Mouse (Mus musculus) kidney, adult 2 months (tissue): Measurements from ENCODE around the gene Scimp. TPM values are rescaled to one million over a fixed set of nuclear protein-coding genes. Genes with fewer than 3 reads are reported as not detected.
A peak's percentile ranks its signal among the peaks of the same experiment; 100 is the strongest.

Source experiments
- DNase-seq: peaks from one replicate; pipeline ENCODE4 v3.0.0; 2021
- H3K27ac ChIP-seq: fragments of 200-500 bp; 2 replicates; pipeline ENCODE4 v1.5.1; 2012; ENCODE audit warnings: low read depth, low read length, control low read depth, inconsistent platforms; ENCODE audit not compliant: insufficient read depth
- H3K27me3 ChIP-seq: fragments of 200-500 bp; replicated peaks from 2 replicates; pipeline ENCODE4 v1.6.1; 2012; ENCODE audit warnings: mild to moderate bottlenecking, moderate library complexity, low read length, inconsistent platforms; ENCODE audit not compliant: control insufficient read depth, insufficient read depth
- H3K36me3 ChIP-seq: fragments of 200-500 bp; 2 replicates; pipeline ENCODE4 v1.6.1; 2012; ENCODE audit warnings: mild to moderate bottlenecking, moderate library complexity, low read length, inconsistent platforms; ENCODE audit not compliant: control insufficient read depth, insufficient read depth
- H3K4me1 ChIP-seq: fragments of 200-500 bp; 2 replicates; pipeline ENCODE4 v1.6.1; 2011; ENCODE audit warnings: low read length; ENCODE audit not compliant: control insufficient read depth, insufficient read depth
- H3K4me3 ChIP-seq: fragments of 200-500 bp; 2 replicates; pipeline ENCODE4 v1.5.1; 2011; ENCODE audit warnings: mild to moderate bottlenecking, low read depth, low read length, control low read depth; ENCODE audit not compliant: insufficient read depth
- CTCF ChIP-seq: fragments of 200-500 bp; conservative IDR thresholded peaks from 2 replicates; pipeline ENCODE4 v1.5.1; 2011; ENCODE audit warnings: low read depth, mild to moderate bottlenecking, control low read depth, low read length, moderate library complexity, mixed read lengths; ENCODE audit not compliant: insufficient read depth, insufficient read length
- POLR2A ChIP-seq: fragments of 200-500 bp; IDR thresholded peaks from one replicate; pipeline ENCODE4 v1.6.1; 2011; ENCODE audit warnings: low read depth, low read length, control low read depth
- WGBS: fragments of 180-500 bp; shearing (Covaris S2); methylation state at CpG from one replicate; pipeline ENCODE4 v1.1.7; 2018; 5-methylcytosine and 5-hydroxymethylcytosine counted together
- polyA plus RNA-seq: library from polyadenylated mRNA; depleted of rRNA; stranded (reverse); fragments of >200 nt; gene quantifications from 2 replicates; pipeline ENCODE4 v1.2.3, GENCODE M21; 2012

The Scimp gene
- polyA plus RNA-seq, 1 experiment: 2.4 TPM

DNA sequence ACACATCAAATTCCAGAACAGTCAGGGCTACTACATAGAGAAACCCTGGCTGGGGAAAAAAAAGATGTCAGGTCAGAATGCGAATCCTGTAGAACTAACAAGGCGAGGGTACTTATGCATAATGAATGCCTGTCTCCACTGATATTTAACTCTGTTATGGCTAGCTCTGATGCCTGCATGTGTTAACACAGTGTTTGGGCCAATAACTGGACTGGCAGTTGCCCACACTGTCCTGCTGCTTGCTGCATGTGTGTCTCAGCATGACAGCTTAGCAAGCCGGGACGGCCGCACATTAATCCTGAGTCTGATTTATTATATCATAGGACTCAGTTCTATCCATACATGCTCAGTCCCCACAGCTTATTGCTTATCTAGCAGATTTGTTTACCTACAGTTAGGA lies 1.3 kb downstream of the Scimp start:
- WGBS: 79% methylated on average over 5 of the region's 5 CpGs
- no peaks in the 10 kb centered on the region for H3K4me1 ChIP-seq
- no peak for TF ChIP-seq POLR2A
- no peak for TF ChIP-seq CTCF
- no peaks in the 10 kb centered on the region for H3K27me3 ChIP-seq
- no peak overlapping the region for H3K27ac ChIP-seq
- H3K4me3 ChIP-seq: no peak overlapping the region
- no peaks in the 10 kb centered on the region for H3K36me3 ChIP-seq
- no peak for DNase-seq

DNA sequence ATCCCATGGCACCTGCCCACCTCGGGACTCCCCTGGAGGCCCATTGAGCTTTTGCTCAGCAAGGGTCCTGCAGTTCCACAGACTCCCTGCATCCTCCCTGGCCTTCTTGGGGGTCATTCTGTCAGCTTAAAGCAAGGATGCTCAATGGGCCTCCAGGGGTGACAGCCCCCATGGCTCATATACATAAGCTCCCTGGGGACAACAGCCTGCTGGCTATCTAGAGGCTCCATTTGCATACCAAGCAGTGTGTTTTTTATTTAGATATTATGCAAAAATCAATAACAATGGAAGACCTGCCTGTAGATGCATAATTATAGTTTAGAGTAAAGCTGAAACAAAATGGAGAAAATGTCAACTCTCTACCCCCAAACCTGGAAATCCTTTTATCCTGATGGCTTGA lies 3.4 kb downstream of the Scimp start:
- no peaks in the 10 kb centered on the region for H3K27me3 ChIP-seq
- 37% methylated on average over 1 of the region's 1 CpGs for WGBS
- H3K27ac ChIP-seq: no peak overlapping the region
- no peaks in the 10 kb centered on the region for H3K4me1 ChIP-seq
- TF ChIP-seq POLR2A: no peak
- no peak for TF ChIP-seq CTCF
- no peak for DNase-seq
- no peak overlapping the region for H3K4me3 ChIP-seq
- H3K36me3 ChIP-seq: no peaks in the 10 kb centered on the region

DNA sequence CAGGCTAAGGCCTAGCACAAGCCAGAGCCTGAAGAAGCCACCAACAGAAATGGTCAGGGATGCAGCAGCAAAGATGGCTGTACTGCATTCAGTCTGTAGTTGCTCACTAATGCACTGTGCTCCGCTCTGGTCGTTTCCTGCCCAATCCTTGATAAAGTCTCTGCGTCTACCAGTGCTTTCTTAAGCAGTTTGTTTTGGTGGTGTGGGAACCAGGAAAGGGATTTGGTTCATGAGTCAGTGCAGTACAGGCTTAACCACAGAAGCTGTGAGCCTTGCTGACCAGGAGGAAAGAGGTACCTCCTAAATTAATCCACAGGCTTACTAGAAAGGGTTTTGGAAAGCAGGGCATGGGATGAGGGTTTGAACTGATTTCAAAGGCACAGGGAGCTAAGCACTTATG lies 4.3 kb downstream of the Scimp start:
- Histone ChIP-seq H3K36me3 (no peaks in the 10 kb centered on the region), H3K4me1 (no peaks in the 10 kb centered on the region), H3K27ac (no peak overlapping the region), H3K27me3 (no peaks in the 10 kb centered on the region), H3K4me3 (no peak overlapping the region)
- TF ChIP-seq CTCF (no peak), POLR2A (no peak)
- DNase-seq: no peak
- WGBS: 75% methylated on average over 3 of the region's 3 CpGs

DNA sequence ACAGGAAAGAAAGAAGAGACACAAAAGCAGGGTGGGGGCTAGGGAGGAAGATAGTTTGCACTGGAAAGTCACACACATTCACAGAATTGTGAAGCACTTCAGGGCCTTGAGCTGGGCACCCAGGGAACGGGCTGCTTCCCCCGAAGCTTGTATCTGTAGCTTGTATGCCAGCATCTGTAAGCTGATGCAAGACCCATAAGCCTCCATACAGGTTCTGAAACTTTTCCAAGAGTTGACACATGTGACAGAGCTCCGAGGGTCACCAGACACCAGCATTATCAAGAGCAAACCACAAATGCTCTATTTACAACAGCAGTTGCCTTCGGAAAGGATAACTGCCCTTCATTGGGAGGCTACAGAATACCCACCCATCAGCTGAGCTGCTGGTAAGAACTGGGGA lies 4.8 kb downstream of the Scimp start:
- Histone ChIP-seq H3K4me1 (no peaks in the 10 kb centered on the region), H3K27me3 (no peaks in the 10 kb centered on the region), H3K4me3 (no peak overlapping the region), H3K36me3 (no peaks in the 10 kb centered on the region), H3K27ac (no peak overlapping the region)
- WGBS: 85% methylated on average over 4 of the region's 4 CpGs
- TF ChIP-seq POLR2A (no peak), CTCF (no peak)
- DNase-seq: no peak

DNA sequence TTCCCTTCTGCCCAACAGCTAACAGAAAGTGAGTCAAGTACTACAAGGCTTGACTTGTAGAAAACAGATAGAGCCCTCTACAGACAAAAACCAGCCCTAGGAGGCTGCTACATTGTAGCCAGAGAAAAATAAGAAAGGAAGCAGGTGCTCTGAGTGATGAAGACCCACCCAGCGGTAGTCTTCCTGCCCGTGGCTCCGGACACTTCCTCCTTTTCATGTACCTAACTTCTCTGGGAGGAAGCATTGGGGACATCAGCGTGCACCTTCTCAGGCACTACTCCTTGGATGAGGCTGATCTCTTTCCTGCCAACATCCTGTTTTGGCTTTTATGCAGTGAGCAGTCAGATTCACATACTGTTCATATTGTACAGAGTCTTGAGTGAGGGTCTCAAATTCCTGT lies 5.7 kb downstream of the Scimp start:
- Histone ChIP-seq H3K4me3 (no peak overlapping the region), H3K27me3 (no peaks in the 10 kb centered on the region), H3K36me3 (no peaks in the 10 kb centered on the region), H3K4me1 (no peaks in the 10 kb centered on the region), H3K27ac (no peak overlapping the region)
- no peak for TF ChIP-seq POLR2A
- TF ChIP-seq CTCF: no peak
- 72% methylated on average over 4 of the region's 4 CpGs for WGBS
- DNase-seq: no peak

DNA sequence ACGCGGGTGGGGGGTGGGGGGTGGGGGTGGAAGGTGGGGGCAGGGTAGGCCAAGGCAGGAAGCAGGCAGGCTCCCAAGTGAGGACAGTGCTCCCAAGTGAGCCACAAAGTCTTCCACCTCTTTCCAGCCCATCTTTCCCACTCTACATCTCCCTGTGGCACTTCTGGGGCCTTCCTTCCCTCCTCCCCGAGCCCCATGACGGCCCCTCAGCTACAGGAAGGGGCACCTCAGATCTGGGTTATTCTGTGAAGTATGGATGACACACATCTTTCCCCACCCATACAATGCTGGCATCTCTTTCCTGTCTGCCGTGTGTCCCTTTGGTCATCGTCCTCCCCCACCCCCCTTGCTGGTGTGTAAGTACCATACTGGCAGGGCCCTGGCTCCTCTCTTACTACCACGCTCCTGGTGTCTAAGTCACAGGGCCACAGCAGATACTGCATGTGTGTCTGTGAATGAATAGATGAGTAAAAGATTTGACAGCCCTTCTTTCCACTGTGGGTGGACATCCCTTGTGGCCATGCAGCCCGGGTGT lies 6.7 kb downstream of the Scimp start:
- H3K27me3 ChIP-seq: no peaks in the 10 kb centered on the region
- no peaks in the 10 kb centered on the region for H3K4me1 ChIP-seq
- no peak for DNase-seq
- no peak overlapping the region for H3K4me3 ChIP-seq
- WGBS: 67% methylated on average over 8 of the region's 8 CpGs
- H3K36me3 ChIP-seq: no peaks in the 10 kb centered on the region
- H3K27ac ChIP-seq: 0 out of 2 replicates have a peak overlapping the region, but pooled peaks have one; percentile 30
- TF ChIP-seq POLR2A: no peak
- no peak for TF ChIP-seq CTCF

DNA sequence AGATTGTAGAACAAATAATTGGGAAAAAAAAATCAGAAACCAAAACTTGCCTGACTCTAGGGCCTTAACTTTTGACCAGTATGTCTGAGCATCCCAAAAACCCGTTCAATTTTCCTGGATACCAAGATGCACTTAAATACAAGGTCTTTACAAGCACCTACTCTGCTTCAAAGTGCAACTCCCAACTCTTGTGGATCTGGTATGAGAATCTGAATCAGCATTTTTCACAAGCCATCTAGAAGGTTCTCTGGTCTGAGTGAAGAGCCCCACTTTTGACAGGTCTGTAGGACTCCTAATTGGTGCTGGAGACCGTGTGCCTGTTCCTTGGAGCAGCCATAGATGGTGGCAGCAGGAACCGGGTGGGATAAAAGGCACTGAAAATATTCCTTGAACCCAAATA lies 8.0 kb downstream of the Scimp start:
- no peaks in the 10 kb centered on the region for H3K4me1 ChIP-seq
- no peak overlapping the region for H3K4me3 ChIP-seq
- no peak for DNase-seq
- no peaks in the 10 kb centered on the region for H3K36me3 ChIP-seq
- 85% methylated on average over 3 of the region's 3 CpGs for WGBS
- H3K27me3 ChIP-seq: no peaks in the 10 kb centered on the region
- no peak for TF ChIP-seq POLR2A
- no peak for TF ChIP-seq CTCF
- H3K27ac ChIP-seq: no peak overlapping the region
